Mouse (Mus musculus) gastrocnemius, adult 18-20 months (tissue): Measurements from ENCODE around the gene Mark1. TPM values are rescaled to one million over a fixed set of nuclear protein-coding genes. Genes with fewer than 3 reads are reported as not detected.

Experiments
- DNase-seq: peaks from one replicate; pipeline ENCODE4 v3.0.0; 2021; ENCODE audit warnings: low spot score
- total RNA-seq, 2 experiments: library from RNA; stranded (reverse); gene quantifications; 2 replicates each; pipeline ENCODE4 v1.2.3; 2021

The Mark1 gene
- total RNA-seq, 2 experiments from 2014 or later, result 1.0 to 2.2 TPM

DNA sequence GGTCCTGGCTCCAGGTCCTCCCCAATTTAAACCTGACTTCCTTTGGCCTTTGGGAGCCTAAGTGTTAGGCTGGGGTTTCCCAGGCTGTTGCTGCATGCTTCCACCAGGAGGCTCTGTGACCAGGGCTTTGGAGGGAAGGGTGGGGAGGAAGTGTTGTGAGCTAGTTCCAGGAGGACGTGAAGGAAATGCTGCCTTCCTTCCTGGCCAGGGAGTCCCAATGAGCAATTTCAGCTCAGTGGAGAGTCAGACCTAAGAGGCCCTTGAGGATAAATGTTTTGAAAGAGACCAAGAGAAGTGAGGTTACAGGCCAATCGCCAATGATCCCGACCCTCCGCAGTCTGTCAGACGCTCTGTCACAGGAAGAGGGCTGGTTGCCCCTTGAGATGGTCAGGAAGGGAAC is 146.0 kb downstream of the Mark1 start:
- DNase-seq, result peak; percentile 89

DNA sequence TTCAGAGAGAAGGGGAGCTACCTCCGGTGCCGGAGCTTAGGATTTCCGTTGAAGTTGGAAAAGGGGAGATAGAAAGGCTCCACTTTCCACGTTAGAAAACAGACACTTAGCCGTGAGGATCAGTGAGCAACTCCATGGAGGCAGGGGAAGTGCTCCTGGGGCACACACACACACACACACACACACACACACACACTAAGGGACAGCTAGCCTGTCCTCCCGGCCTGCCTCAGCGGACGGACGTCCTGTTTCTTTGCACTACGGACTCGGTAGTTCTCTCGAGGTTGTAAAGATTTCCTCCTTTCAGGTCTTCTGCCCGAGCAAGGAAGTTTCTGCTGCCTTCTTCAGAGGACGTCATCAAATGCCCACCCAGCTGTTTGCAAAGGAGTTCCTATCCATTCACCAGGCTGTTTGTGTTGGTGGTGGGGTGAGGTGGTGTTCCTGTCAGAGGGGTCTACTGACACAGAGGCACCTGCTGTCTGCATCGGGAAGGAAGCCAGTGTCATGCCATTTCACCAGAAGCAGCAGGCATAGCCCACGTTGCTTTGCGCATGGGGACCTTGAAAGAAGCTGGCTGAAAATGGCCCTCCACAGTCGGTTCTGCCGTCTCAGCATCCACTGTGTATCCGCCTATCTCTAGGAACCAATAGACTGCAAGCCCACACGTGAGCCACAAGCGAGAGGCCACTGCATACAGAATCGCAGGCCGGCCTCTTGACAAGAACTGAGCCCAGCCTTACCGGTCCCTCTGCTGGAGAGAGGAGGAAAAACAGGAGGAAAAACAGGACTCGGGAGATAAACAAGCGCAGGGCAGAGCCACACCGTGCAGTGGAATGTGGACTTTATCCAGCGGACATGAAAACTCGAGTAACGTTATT is 147.4 kb downstream of the Mark1 start:
- peak; percentile 92 for DNase-seq

DNA sequence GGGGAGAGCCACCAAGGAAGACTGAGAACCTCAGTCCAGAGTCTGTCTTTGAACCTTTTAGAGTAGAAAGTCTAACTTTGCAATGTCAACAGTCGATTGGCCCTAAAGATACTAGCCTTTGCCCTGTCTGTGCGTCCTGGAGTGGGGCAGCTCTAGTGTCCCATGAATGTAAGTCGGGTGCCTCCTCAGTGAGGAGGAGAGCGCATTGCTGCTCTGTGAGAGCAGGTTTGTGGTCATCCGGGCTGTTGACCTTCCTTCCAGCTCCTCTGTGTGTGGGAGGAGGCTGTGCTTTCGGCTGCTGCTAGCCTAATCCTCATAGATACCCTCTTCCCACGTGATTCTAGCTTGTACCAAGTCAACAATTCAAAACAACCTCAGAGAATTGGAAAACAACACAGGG is 148.2 kb downstream of the Mark1 start:
- DNase-seq, result no peak

DNA sequence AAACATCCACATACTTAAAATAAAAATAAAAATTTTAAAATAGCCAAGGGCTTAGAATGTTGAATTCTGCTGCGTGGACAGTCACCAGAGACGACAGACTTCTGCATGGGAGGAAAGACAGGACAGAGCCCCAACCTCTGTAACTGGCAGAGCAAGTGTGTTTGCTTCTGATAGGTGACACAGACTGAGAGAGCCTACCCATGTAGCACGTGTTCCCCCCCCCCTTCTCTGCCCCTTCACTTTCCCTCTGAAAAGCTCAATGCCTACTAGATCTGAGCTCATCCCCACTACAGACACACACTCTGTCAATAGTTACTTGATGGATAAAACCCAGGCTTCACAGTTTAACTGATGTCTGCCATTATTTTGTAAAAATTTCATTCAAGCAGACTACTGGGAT is 152.4 kb downstream of the Mark1 start:
- no peak for DNase-seq

Other genes with a start within 250 kb of the Mark1 start
- under 1 TPM; 0.18 to 0.24 TPM for gene Marc1, start 188.3 kb downstream of the Mark1 start, total RNA-seq
- gene Marc2, start 153.1 kb downstream of the Mark1 start, total RNA-seq, result 100 to 1,000 TPM; 116 to 125 TPM
- gene C130074G19Rik, start 116.4 kb downstream of the Mark1 start, total RNA-seq, result 1 to 10 TPM; 6.6 to 8.7 TPM
- 10 to 100 TPM; 17.6 to 17.8 TPM for gene Rab3gap2, start 204.5 kb upstream of the Mark1 start, total RNA-seq